Mouse (Mus musculus) myocyte (in vitro differentiated cells): ENCODE results near the gene Pin1rt1.

ENCODE experiments used
- E2F4 ChIP-seq: IDR thresholded peaks from one replicate; pipeline ENCODE4 v1.6.1; 2011; ENCODE audit warnings: mild to moderate bottlenecking, control low read depth, moderate library complexity; ENCODE audit not compliant: insufficient read depth
- MAX ChIP-seq: IDR thresholded peaks from one replicate; pipeline ENCODE4 v1.6.1; 2011; ENCODE audit warnings: low read depth, mild to moderate bottlenecking, control low read depth
- POLR2A ChIP-seq: IDR thresholded peaks from one replicate; pipeline ENCODE4 v1.6.1; 2011; ENCODE audit warnings: low read depth, mild to moderate bottlenecking, control low read depth, moderate library complexity; ENCODE audit not compliant: insufficient read length
- POLR2AphosphoS2 ChIP-seq: IDR thresholded peaks from one replicate; pipeline ENCODE4 v1.6.1; 2011; ENCODE audit warnings: low read depth, control low read depth; ENCODE audit not compliant: insufficient read length
- TCF12 ChIP-seq: IDR thresholded peaks from one replicate; pipeline ENCODE4 v1.6.1; 2011; ENCODE audit warnings: mild to moderate bottlenecking, control low read depth; ENCODE audit not compliant: poor library complexity, insufficient read depth, severe bottlenecking
- TCF3 ChIP-seq: IDR thresholded peaks from one replicate; pipeline ENCODE4 v1.6.1; 2011; ENCODE audit warnings: low read depth, control low read depth; ENCODE audit not compliant: insufficient read length
- USF1 ChIP-seq: IDR thresholded peaks from one replicate; pipeline ENCODE4 v1.6.1; 2011; ENCODE audit warnings: low read depth, mild to moderate bottlenecking, control low read depth, moderate library complexity

GRCm38 (mm10) chr2:104669122-104669804, 46.9 kb downstream of the Pin1rt1 start:
- TF ChIP-seq POLR2A = no peak
- no peak for TF ChIP-seq POLR2AphosphoS2
- no peak for TF ChIP-seq USF1
- TF ChIP-seq TCF12 = no peak
- TF ChIP-seq E2F4 = no peak
- TF ChIP-seq MAX = no peak
- no peak for TF ChIP-seq TCF3
